Mouse (Mus musculus) limb, embryonic 11.5 days (tissue): ENCODE measurements around the gene Mfn2. TPM values are rescaled to one million over a fixed set of nuclear protein-coding genes. Genes with fewer than 3 reads are reported as not detected.
A peak's percentile ranks its signal among the peaks of the same experiment; 100 is the strongest.
"Not testable (repeated sequence)": the region's sequence is repeated elsewhere in the genome, so short reads cannot be mapped to it uniquely, and the experiment has no call there.

Experiments
- ATAC-seq: fragments of 200-750 bp; cut with Nextera tagmentation; 2 replicates; pipeline ENCODE4 v1.8.0; 2017; ENCODE audit warnings: low read depth; ENCODE audit not compliant: insufficient number of reproducible peaks, low FRiP score, low TSS enrichment
- DNase-seq: peaks from one replicate; pipeline ENCODE4 v3.0.0-alpha.2; 2015; ENCODE audit warnings: low spot score
- H3K27ac ChIP-seq: fragments of 300-500 bp; sonication (generic); replicated peaks from 2 replicates; pipeline ENCODE4 v1.5.1; 2014; ENCODE audit warnings: low read depth, mild to moderate bottlenecking, low read length
- H3K27me3 ChIP-seq: fragments of 300-500 bp; sonication (generic); 2 replicates; pipeline ENCODE4 v1.6.1; 2014; ENCODE audit warnings: mild to moderate bottlenecking, low read length, mixed read lengths; ENCODE audit not compliant: control insufficient read depth, insufficient read depth
- H3K36me3 ChIP-seq: fragments of 300-500 bp; sonication (generic); 2 replicates; pipeline ENCODE4 v1.6.1; 2014; ENCODE audit warnings: mild to moderate bottlenecking, low read length, moderate library complexity, mixed read lengths; ENCODE audit not compliant: control insufficient read depth, insufficient read depth
- H3K4me1 ChIP-seq: fragments of 300-500 bp; sonication (generic); 2 replicates; pipeline ENCODE4 v1.6.1; 2014; ENCODE audit warnings: low read length, mixed read lengths; ENCODE audit not compliant: control insufficient read depth, insufficient read depth
- H3K4me2 ChIP-seq: fragments of 300-500 bp; sonication (generic); 2 replicates; pipeline ENCODE4 v1.6.1; 2014; ENCODE audit warnings: low read depth, mild to moderate bottlenecking, moderate library complexity; ENCODE audit not compliant: severe bottlenecking
- H3K4me3 ChIP-seq: fragments of 300-500 bp; sonication (generic); 2 replicates; pipeline ENCODE4 v1.5.1; 2014; ENCODE audit warnings: low read depth, low read length
- H3K9ac ChIP-seq: fragments of 300-500 bp; sonication (generic); 2 replicates; pipeline ENCODE4 v1.6.1; 2014; ENCODE audit warnings: mild to moderate bottlenecking, low read length
- H3K9me3 ChIP-seq: fragments of 300-500 bp; sonication (generic); 2 replicates; pipeline ENCODE4 v1.6.1; 2016; ENCODE audit warnings: low read length; ENCODE audit not compliant: control insufficient read depth
- WGBS: fragments of 180-500 bp; shearing (Covaris S2); extraction: QIAGEN DNeasy Blood & Tissue Kit; methylation state at CpG from one replicate; pipeline ENCODE4 v1.1.7; 2014; 5-methylcytosine and 5-hydroxymethylcytosine counted together
- polyA plus RNA-seq: library from polyadenylated mRNA; unstranded; fragments of >200 nt; fragmentation: Nextera tagmentation; extraction: Ambion mirVana; gene quantifications from 2 replicates; pipeline ENCODE4 v1.2.1, GENCODE M21; 2014

The Mfn2 gene
- polyA plus RNA-seq, 1 experiment from 2014 or later, result 20.7 TPM

DNA sequence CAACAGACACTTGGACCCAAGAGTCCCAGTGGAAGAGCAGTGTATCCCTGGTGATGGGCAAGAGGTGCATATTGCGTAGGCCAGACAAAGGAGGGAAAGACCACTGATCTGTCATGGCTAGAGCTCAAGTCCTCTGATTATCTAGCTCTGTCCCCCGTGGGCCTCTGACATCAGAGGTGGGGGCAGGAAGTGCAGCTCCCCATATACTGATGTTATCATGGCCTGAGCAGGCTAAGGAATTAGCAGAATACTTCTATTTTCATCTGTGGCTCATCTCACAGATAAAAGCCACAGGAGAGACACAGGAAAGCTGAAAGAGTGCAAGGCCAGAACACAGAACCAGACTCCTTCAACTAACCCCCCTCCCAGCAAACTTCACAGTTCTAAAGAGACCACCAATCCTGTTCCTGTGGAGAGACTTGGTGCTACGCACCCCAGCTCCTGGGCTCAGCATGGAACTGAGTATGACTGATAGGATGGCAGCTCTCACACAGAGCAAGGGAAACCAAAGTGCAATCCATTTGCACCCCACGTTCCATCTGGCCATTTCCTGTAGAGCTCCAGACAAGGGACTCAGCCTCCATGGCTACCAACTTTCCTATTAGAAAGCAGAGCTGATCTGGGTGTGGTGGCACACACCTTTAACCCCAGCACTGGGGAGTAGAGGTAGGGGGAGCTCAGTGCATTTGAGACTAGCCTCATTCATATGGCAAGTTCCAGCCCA is 28.5 kb downstream of the Mfn2 start:
- H3K27me3 ChIP-seq, result no peaks in the 10 kb centered on the region
- no peak overlapping the region for H3K4me3 ChIP-seq
- DNase-seq (no peak), ATAC-seq (no peak)
- WGBS, result 89% methylated on average over 4 of the region's 4 CpGs
- no peaks in the 10 kb centered on the region for H3K9me3 ChIP-seq
- H3K4me1 ChIP-seq, result no peaks in the 10 kb centered on the region
- H3K27ac ChIP-seq, result no peak overlapping the region
- H3K9ac ChIP-seq, result no peak overlapping the region
- H3K4me2 ChIP-seq, result no peak overlapping the region
- peaks cover 20% of the 10 kb centered on the region for H3K36me3 ChIP-seq

DNA sequence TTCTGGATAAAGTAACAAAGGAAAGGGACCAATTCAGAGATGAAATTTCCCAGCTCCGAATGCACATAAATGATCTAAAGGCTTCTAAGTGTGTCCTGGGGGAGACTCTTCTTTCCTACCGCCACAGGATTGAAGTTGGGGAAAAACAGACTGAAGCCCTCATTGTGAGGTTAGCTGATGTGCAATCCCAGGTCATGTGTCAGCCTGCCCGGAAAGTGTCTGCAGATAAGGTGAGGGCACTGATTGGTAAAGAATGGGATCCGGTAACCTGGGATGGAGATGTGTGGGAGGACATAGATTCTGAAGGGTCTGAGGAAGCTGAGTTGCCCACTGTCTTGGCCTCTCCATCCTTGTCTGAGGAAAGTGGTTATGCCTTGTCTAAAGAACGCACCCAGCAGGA is 35.3 kb downstream of the Mfn2 start:
- DNase-seq, result no peak
- Histone ChIP-seq H3K27ac (no peak overlapping the region), H3K27me3 (no peaks in the 10 kb centered on the region), H3K9me3 (no peaks in the 10 kb centered on the region), H3K9ac (peak overlapping the region; percentile 49), H3K36me3 (peaks cover 17% of the 10 kb centered on the region; the same call in 1 of the 2 replicates), H3K4me3 (peak overlapping the region; percentile 83), H3K4me2 (peak overlapping the region; percentile 81), H3K4me1 (peaks cover 13% of the 10 kb centered on the region; the same call in 1 of the 2 replicates)
- WGBS, result 15% methylated on average over 5 of the region's 5 CpGs
- no peak for ATAC-seq

GRCm38 (mm10) chr4:147868450-147869031 is 36.0 kb downstream of the Mfn2 start, which contains the start of the genes Miip and Fv1:
Gene Miip (minus strand): TSS chr4:147868816.
Gene Fv1 (plus strand): TSS chr4:147868979.
- Histone ChIP-seq H3K4me1 (peaks cover 13% of the 10 kb centered on the region; the same call in 1 of the 2 replicates), H3K9me3 (no peaks in the 10 kb centered on the region), H3K4me3 (peak within 1 kb of the TSS; percentile 83), H3K4me2 (peak within 1 kb of the TSS; percentile 81), H3K36me3 (peaks cover 17% of the 10 kb centered on the region; the same call in 1 of the 2 replicates), H3K9ac (peak within 1 kb of the TSS; percentile 79), H3K27me3 (no peaks in the 10 kb centered on the region), H3K27ac (0 out of 2 replicates have a peak within 1 kb of the TSS, but pooled peaks have one; percentile 21)
- DNase-seq (peak; percentile 94), ATAC-seq (peak; percentile 98)
- under 1% methylated on average over 30 of the region's 30 CpGs for WGBS

GRCm38 (mm10) chr4:147867563-147868449 is 36.7 kb downstream of the Mfn2 start:
- whole genome bisulfite sequencing, result 6% methylated on average over 22 of the region's 22 CpGs
- Histone ChIP-seq H3K27ac (0 out of 2 replicates have a peak overlapping the region, but pooled peaks have one; percentile 21), H3K9ac (peak overlapping the region; percentile 79), H3K4me2 (peak overlapping the region; percentile 81), H3K9me3 (no peaks in the 10 kb centered on the region), H3K4me1 (peaks cover 13% of the 10 kb centered on the region; the same call in 1 of the 2 replicates), H3K36me3 (peaks cover 11% of the 10 kb centered on the region; the same call in 1 of the 2 replicates), H3K4me3 (peak overlapping the region; percentile 83), H3K27me3 (no peaks in the 10 kb centered on the region)
- no peak for DNase-seq
- ATAC-seq, result peak; percentile 69

- H3K4me3 ChIP-seq, H3K9ac ChIP-seq, H3K27me3 ChIP-seq, H3K27ac ChIP-seq, H3K36me3 ChIP-seq, DNase-seq, H3K4me2 ChIP-seq, H3K9me3 ChIP-seq, ATAC-seq: not testable (repeated sequence)
- H3K4me1 ChIP-seq, result peaks cover 13% of the 10 kb centered on the region; the same call in 1 of the 2 replicates
- WGBS, result 33% methylated on average over 3 of the region's 3 CpGs
Observed at GRCm38 (mm10) chr4:147866793-147867192, 37.7 kb downstream of the Mfn2 start.

GRCm38 (mm10) chr4:147866056-147866455 is 38.4 kb downstream of the Mfn2 start:
- WGBS, result 97% methylated on average over 9 of the region's 9 CpGs
- Histone ChIP-seq H3K4me1 (peaks cover 13% of the 10 kb centered on the region; the same call in 1 of the 2 replicates), H3K27ac (no peak overlapping the region), H3K4me3 (no peak overlapping the region), H3K9ac (no peak overlapping the region), H3K36me3 (peaks cover 11% of the 10 kb centered on the region), H3K4me2 (no peak overlapping the region), H3K27me3 (no peaks in the 10 kb centered on the region), H3K9me3 (no peaks in the 10 kb centered on the region)
- no peak for ATAC-seq
- no peak for DNase-seq

- peaks cover 14% of the 10 kb centered on the region for H3K36me3 ChIP-seq
- H3K9me3 ChIP-seq, result no peaks in the 10 kb centered on the region
- no peak for ATAC-seq
- H3K4me2 ChIP-seq, result no peak overlapping the region
- no peak for DNase-seq
- H3K9ac ChIP-seq, result no peak overlapping the region
- 93% methylated on average over 6 of the region's 6 CpGs for WGBS
- H3K4me3 ChIP-seq, result no peak overlapping the region
- no peak overlapping the region for H3K27ac ChIP-seq
- H3K27me3 ChIP-seq, result no peaks in the 10 kb centered on the region
- peaks cover 13% of the 10 kb centered on the region; the same call in 1 of the 2 replicates for H3K4me1 ChIP-seq
Observed at GRCm38 (mm10) chr4:147865651-147866050, 38.9 kb downstream of the Mfn2 start.

- H3K36me3 ChIP-seq, result peaks cover 18% of the 10 kb centered on the region
- WGBS, result 88% methylated on average over 3 of the region's 3 CpGs
- H3K9me3 ChIP-seq, result no peaks in the 10 kb centered on the region
Observed at GRCm38 (mm10) chr4:147862051-147862450, 42.5 kb downstream of the Mfn2 start.

More at GRCm38 (mm10) chr4:147862051-147862450, 42.5 kb downstream of the Mfn2 start:
- no peak overlapping the region for H3K4me3 ChIP-seq
- DNase-seq (no peak), ATAC-seq (no peak)
- H3K4me2 ChIP-seq, result no peak overlapping the region
- H3K27ac ChIP-seq, result no peak overlapping the region
- H3K27me3 ChIP-seq, result no peaks in the 10 kb centered on the region
- H3K9ac ChIP-seq, result no peak overlapping the region
- no peaks in the 10 kb centered on the region for H3K4me1 ChIP-seq
